Mouse (Mus musculus) lung, embryonic 15.5 days (tissue): ENCODE data around the gene L2hgdh. TPM values are rescaled to one million over a fixed set of nuclear protein-coding genes. Genes with fewer than 3 reads are reported as not detected.

Source experiments
- ATAC-seq: fragments of 200-750 bp; cut with Nextera tagmentation; 2 replicates; pipeline ENCODE4 v1.8.0; 2017; ENCODE audit warnings: moderate number of reproducible peaks, borderline replicate concordance; ENCODE audit not compliant: low FRiP score, low TSS enrichment; ENCODE audit errors: extremely low read depth
- H3K27ac ChIP-seq: fragments of 300-500 bp; sonication (generic); 2 replicates; pipeline ENCODE4 v1.5.1; 2015; ENCODE audit warnings: moderate library complexity, mild to moderate bottlenecking, inconsistent platforms
- H3K27me3 ChIP-seq: fragments of 300-500 bp; sonication (generic); 2 replicates; pipeline ENCODE4 v1.6.1; 2015; ENCODE audit warnings: inconsistent platforms
- H3K36me3 ChIP-seq: fragments of 300-500 bp; sonication (generic); 2 replicates; pipeline ENCODE4 v1.6.1; 2015; ENCODE audit warnings: inconsistent platforms
- H3K4me1 ChIP-seq: fragments of 300-500 bp; sonication (generic); 2 replicates; pipeline ENCODE4 v1.6.1; 2015; ENCODE audit warnings: inconsistent platforms
- H3K4me2 ChIP-seq: fragments of 300-500 bp; sonication (generic); 2 replicates; pipeline ENCODE4 v1.6.1; 2015; ENCODE audit warnings: inconsistent platforms, mild to moderate bottlenecking, moderate library complexity
- H3K4me3 ChIP-seq: fragments of 300-500 bp; sonication (generic); 2 replicates; pipeline ENCODE4 v1.5.1; 2015; ENCODE audit warnings: mild to moderate bottlenecking, inconsistent platforms
- H3K9ac ChIP-seq: fragments of 300-500 bp; sonication (generic); 2 replicates; pipeline ENCODE4 v1.6.1; 2015; ENCODE audit warnings: inconsistent platforms
- H3K9me3 ChIP-seq: fragments of 300-500 bp; sonication (generic); 2 replicates; pipeline ENCODE4 v1.6.1; 2016; ENCODE audit warnings: inconsistent platforms
- WGBS: fragments of 180-500 bp; shearing (Covaris S2); methylation state at CpG from one replicate; pipeline ENCODE4 v1.1.7; 2015; 5-methylcytosine and 5-hydroxymethylcytosine counted together
- polyA plus RNA-seq: library from polyadenylated mRNA; unstranded; fragments of >200 nt; fragmentation: Nextera tagmentation; extraction: Ambion mirVana; gene quantifications from 2 replicates; pipeline ENCODE4 v1.2.1, GENCODE M21; 2015

Gene L2hgdh
- polyA plus RNA-seq, 1 experiment from 2014 or later, result 14.9 TPM

GRCm38 (mm10) chr12:69757418-69758141 lies 32.9 kb upstream of the L2hgdh start:
- Histone ChIP-seq H3K9me3 (no peaks in the 10 kb centered on the region), H3K27me3 (no peaks in the 10 kb centered on the region), H3K4me1 (peaks cover 40% of the 10 kb centered on the region), H3K27ac (peak overlapping the region; percentile 95), H3K9ac (peak overlapping the region; percentile 37; the same call in 1 of the 2 replicates), H3K4me3 (peak overlapping the region; percentile 36), H3K36me3 (no peaks in the 10 kb centered on the region), H3K4me2 (peak overlapping the region; percentile 82)
- peak; percentile 87 for ATAC-seq
- WGBS, result 2% methylated on average over 22 of the region's 22 CpGs

DNA sequence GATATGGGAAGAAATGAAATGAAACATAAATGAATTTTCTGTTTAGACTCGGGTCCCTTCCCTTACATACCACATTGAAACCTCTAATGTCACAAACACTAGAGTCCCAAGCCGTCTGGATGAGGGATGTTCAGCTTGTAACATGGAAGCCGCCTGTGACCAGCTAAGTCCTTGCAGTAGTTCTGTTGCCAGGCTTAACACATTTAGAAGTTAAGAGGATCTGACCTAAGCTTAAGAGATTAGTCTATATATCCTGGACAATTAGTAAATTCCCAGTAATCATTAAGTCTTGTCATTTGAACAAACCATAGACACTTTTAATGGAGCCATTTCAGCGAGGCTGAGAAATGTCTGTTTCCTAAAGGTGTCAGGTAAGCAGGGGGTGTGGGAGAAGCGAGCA lies 31.3 kb upstream of the L2hgdh start:
- no peak for ATAC-seq
- Histone ChIP-seq H3K9ac (no peak overlapping the region), H3K27me3 (no peaks in the 10 kb centered on the region), H3K4me2 (no peak overlapping the region), H3K9me3 (no peaks in the 10 kb centered on the region), H3K36me3 (no peaks in the 10 kb centered on the region), H3K4me3 (no peak overlapping the region), H3K4me1 (peaks cover 52% of the 10 kb centered on the region), H3K27ac (0 out of 2 replicates have a peak overlapping the region, but pooled peaks have one; percentile 47)
- WGBS, result 75% methylated on average over 5 of the region's 5 CpGs

DNA sequence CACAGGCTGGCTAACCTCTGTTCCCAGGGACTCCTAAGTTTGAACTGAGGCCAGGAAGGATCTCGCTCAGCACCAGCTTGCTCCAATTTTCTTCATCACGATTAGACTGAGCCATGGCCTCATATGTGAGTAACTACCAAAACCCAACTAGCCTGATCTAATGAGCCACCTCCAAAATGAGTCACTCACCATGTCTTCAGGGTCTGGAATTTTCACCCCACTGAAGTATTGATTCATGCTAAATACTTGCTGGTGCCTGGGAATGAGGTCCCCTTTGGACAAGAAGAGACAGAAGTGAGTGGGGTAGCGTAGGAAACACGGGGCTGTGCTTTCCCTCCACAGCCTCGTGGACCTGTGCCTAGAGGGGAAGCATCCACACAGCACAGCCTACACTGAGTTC lies 29.3 kb upstream of the L2hgdh start:
- Histone ChIP-seq H3K27ac (no peak overlapping the region), H3K4me1 (peaks cover 40% of the 10 kb centered on the region), H3K9me3 (no peaks in the 10 kb centered on the region), H3K27me3 (no peaks in the 10 kb centered on the region), H3K4me2 (no peak overlapping the region), H3K36me3 (no peaks in the 10 kb centered on the region), H3K4me3 (no peak overlapping the region), H3K9ac (no peak overlapping the region)
- ATAC-seq, result no peak
- WGBS, result 74% methylated on average over 5 of the region's 5 CpGs

- H3K4me3 ChIP-seq, result no peak overlapping the region
- no peaks in the 10 kb centered on the region for H3K27me3 ChIP-seq
- H3K27ac ChIP-seq, result peak overlapping the region; percentile 52
- H3K4me2 ChIP-seq, result no peak overlapping the region
- H3K9ac ChIP-seq, result no peak overlapping the region
- H3K9me3 ChIP-seq, result no peaks in the 10 kb centered on the region
- no peaks in the 10 kb centered on the region for H3K36me3 ChIP-seq
- H3K4me1 ChIP-seq, result peaks cover 24% of the 10 kb centered on the region
- peak; percentile 77 for ATAC-seq
- WGBS, result 33% methylated on average over 10 of the region's 10 CpGs
Measured at GRCm38 (mm10) chr12:69751864-69752341, 27.2 kb upstream of the L2hgdh start.

DNA sequence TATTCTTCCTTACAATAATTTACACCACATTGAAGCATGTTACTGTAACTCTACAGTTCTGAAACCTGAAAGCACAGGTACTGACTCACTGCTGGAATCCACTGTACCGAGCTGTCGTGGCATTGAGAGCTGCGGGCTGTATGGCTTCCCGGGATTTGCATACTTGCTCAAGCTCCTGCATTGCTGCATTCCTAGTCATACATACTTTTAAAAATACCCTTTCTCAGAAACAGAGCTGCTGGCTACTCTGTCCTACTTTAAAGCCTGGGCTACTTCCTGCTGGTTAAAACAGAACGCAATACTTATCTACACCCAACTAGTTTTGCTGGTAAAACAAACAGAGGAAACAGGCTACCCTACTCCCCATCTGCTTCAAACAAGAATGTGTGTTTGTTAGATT lies 19.5 kb upstream of the L2hgdh start:
- Histone ChIP-seq H3K4me1 (no peaks in the 10 kb centered on the region), H3K9ac (no peak overlapping the region), H3K27ac (no peak overlapping the region), H3K9me3 (no peaks in the 10 kb centered on the region), H3K4me3 (no peak overlapping the region), H3K27me3 (no peaks in the 10 kb centered on the region), H3K36me3 (no peaks in the 10 kb centered on the region), H3K4me2 (no peak overlapping the region)
- 59% methylated on average over 5 of the region's 5 CpGs for WGBS
- ATAC-seq, result no peak

DNA sequence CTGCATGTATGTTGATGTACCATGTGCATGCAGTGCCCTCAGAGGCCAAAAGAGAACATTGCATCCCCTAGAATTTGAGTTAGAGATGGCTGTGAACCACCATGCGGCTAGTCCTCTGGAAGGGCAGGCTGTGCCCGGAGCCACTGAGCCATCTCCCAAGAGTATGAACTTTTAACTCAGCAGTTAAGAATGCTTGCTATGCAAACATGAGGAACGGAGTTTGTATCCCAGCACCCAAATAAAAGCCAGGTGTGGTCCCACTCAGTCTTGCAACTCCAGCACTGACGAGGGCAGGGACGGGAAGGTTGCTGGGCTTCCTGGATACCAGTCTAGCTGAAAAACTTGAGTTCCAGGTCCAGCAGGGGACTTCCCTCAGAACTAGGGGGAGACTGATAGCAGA lies 17.3 kb upstream of the L2hgdh start:
- Histone ChIP-seq H3K4me1 (no peaks in the 10 kb centered on the region), H3K36me3 (no peaks in the 10 kb centered on the region), H3K4me3 (no peak overlapping the region), H3K9me3 (no peaks in the 10 kb centered on the region), H3K27ac (no peak overlapping the region), H3K4me2 (no peak overlapping the region), H3K9ac (no peak overlapping the region), H3K27me3 (no peaks in the 10 kb centered on the region)
- ATAC-seq, result no peak
- WGBS, result 63% methylated on average over 5 of the region's 5 CpGs

GRCm38 (mm10) chr12:69733923-69734322 lies 9.2 kb upstream of the L2hgdh start:
- no peaks in the 10 kb centered on the region for H3K27me3 ChIP-seq
- no peak overlapping the region for H3K27ac ChIP-seq

GRCm38 (mm10) chr12:69733518-69733917 lies 8.8 kb upstream of the L2hgdh start:
- H3K36me3 ChIP-seq, result no peaks in the 10 kb centered on the region
- WGBS, result 3% methylated on average over 2 of the region's 2 CpGs
- H3K27me3 ChIP-seq, result no peaks in the 10 kb centered on the region
- ATAC-seq, result no peak
- no peaks in the 10 kb centered on the region for H3K9me3 ChIP-seq
- no peak overlapping the region for H3K4me2 ChIP-seq
- H3K4me3 ChIP-seq, result no peak overlapping the region
- H3K4me1 ChIP-seq, result 0 out of 2 replicates have a peak, but pooled peaks cover 3% of the 10 kb centered on the region
- no peak overlapping the region for H3K27ac ChIP-seq
- H3K9ac ChIP-seq, result no peak overlapping the region

More at GRCm38 (mm10) chr12:69733923-69734322, 9.2 kb upstream of the L2hgdh start:
- Histone ChIP-seq H3K4me3 (no peak overlapping the region), H3K4me2 (no peak overlapping the region), H3K9me3 (no peaks in the 10 kb centered on the region), H3K9ac (no peak overlapping the region), H3K4me1 (0 out of 2 replicates have a peak, but pooled peaks cover 3% of the 10 kb centered on the region), H3K36me3 (no peaks in the 10 kb centered on the region)
- no peak for ATAC-seq
- 72% methylated on average over 3 of the region's 3 CpGs for WGBS

DNA sequence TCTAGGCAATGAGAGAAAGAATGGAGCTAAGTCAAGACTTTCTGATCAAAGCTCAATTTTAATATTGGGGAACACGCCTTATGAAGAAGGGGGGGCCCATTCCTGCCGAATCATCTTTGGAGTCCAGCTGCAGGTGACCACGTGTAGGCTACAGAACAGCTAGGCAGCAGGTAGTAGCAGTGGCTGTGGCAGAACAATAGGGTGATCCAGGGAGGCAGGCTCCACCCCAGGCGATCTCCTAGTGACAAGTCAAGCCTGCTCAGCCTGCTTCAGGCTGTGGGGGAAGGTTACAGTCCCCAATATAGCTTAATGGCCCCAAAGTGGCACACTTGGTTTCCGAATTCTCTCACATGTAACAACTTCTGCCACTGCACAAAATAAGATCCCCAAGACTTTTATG lies 7.5 kb upstream of the L2hgdh start:
- no peak for ATAC-seq
- Histone ChIP-seq H3K27me3 (no peaks in the 10 kb centered on the region), H3K4me3 (no peak overlapping the region), H3K4me1 (0 out of 2 replicates have a peak, but pooled peaks cover 3% of the 10 kb centered on the region), H3K9me3 (no peaks in the 10 kb centered on the region), H3K27ac (no peak overlapping the region), H3K4me2 (no peak overlapping the region), H3K36me3 (no peaks in the 10 kb centered on the region), H3K9ac (no peak overlapping the region)
- WGBS, result 50% methylated on average over 5 of the region's 5 CpGs

DNA sequence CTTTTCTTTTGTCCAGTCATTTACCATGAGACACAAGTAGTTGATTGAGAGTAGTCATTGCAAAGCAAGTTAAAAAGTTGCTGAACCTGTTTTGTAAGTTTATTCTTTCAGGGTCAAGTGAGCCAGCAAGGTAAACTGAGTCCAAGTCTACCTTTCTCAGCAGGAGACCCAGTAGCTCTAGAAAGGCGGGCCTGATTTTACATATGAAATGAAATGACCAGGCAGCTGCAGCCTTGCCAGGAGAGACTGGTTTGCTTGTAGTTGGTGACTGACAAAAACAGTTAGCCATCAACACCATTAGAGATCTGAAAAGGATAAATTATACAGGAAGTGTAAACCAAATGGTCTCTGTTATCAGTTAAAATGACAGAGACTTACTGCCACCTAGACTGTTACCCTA lies 5.6 kb upstream of the L2hgdh start:
- Histone ChIP-seq H3K9me3 (no peaks in the 10 kb centered on the region), H3K9ac (no peak overlapping the region), H3K36me3 (no peaks in the 10 kb centered on the region), H3K27ac (no peak overlapping the region), H3K4me1 (peaks cover 9% of the 10 kb centered on the region; the same call in 1 of the 2 replicates), H3K4me2 (no peak overlapping the region), H3K27me3 (no peaks in the 10 kb centered on the region), H3K4me3 (no peak overlapping the region)
- 81% methylated on average over 1 of the region's 1 CpGs for WGBS
- no peak for ATAC-seq

GRCm38 (mm10) chr12:69729246-69729645 lies 4.6 kb upstream of the L2hgdh start:
- H3K4me3 ChIP-seq, result no peak overlapping the region
- no peak overlapping the region for H3K9ac ChIP-seq
- 89% methylated on average over 1 of the region's 1 CpGs for WGBS
- peaks cover 10% of the 10 kb centered on the region; the same call in 1 of the 2 replicates for H3K4me1 ChIP-seq
- H3K4me2 ChIP-seq, result no peak overlapping the region
- no peak overlapping the region for H3K27ac ChIP-seq
- H3K9me3 ChIP-seq, result no peaks in the 10 kb centered on the region
- H3K27me3 ChIP-seq, result no peaks in the 10 kb centered on the region
- no peak for ATAC-seq
- H3K36me3 ChIP-seq, result no peaks in the 10 kb centered on the region

- H3K9me3 ChIP-seq, result no peaks in the 10 kb centered on the region
- H3K27me3 ChIP-seq, result no peaks in the 10 kb centered on the region
- 3% methylated on average over 24 of the region's 24 CpGs for WGBS
- no peak overlapping the region; the same call in 1 of the 2 replicates for H3K27ac ChIP-seq
- peak overlapping the region; percentile 81 for H3K4me2 ChIP-seq
- peaks cover 10% of the 10 kb centered on the region for H3K36me3 ChIP-seq
- ATAC-seq, result no peak
- peaks cover 15% of the 10 kb centered on the region for H3K4me1 ChIP-seq
- peak overlapping the region; percentile 79 for H3K4me3 ChIP-seq
- peak overlapping the region; percentile 59 for H3K9ac ChIP-seq
Measured at GRCm38 (mm10) chr12:69724018-69724710, 509 bp downstream of the L2hgdh start.
